Mouse (Mus musculus): ENCODE measurements around the gene Kcna10.

GRCm38 (mm10) chr3:107216400-107217100 is 33.7 kb downstream of the Kcna10 start:
- no peak for TF ChIP-seq CTCF (IDR thresholded peaks at IDR 0.05; ENCODE audit: low read depth)
- no peak for TF ChIP-seq EP300 (IDR thresholded peaks at IDR 0.05; ENCODE audit: low read depth)
